Mouse (Mus musculus): ENCODE measurements around the gene 1700019D03Rik.

DNA sequence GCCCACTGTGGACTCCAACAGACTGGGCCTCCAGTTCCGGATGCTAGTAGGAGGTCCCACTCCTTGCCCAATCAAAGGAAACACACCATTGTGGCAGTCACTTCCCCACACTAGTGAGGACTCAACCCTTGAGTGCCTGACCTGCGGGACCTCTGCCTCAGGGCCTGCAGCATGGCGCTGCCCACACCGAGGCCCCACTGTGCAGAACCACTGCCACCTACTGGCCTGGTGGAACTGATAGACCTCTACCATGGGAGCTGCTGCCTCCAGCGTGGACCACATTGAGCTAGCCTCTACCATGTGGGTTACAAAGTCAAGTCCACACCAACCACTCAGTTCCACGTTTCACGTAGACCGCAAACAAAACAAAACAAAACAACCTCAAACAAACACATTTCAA lies 55.4 kb downstream of the 1700019D03Rik start:
- TF ChIP-seq CTCF (IDR thresholded peaks at IDR 0.05; ENCODE audit: low read depth, low read length): 0 out of 2 replicates have a peak, but pooled peaks have one; percentile 4
- TF ChIP-seq POLR2AphosphoS5 (IDR thresholded peaks at IDR 0.05; ENCODE audit: insufficient replicate concordance, low read depth, low read length): no peak
- TF ChIP-seq GATA2 (IDR thresholded peaks at IDR 0.05; ENCODE audit: borderline replicate concordance, low read depth, low read length): no peak
- TF ChIP-seq TAL1 (conservative IDR thresholded peaks at IDR 0.05; ENCODE audit: low read depth, low read length): no peak
- TF ChIP-seq GATA1 (IDR thresholded peaks at IDR 0.05; ENCODE audit: borderline replicate concordance, low read length): no peak

All from G1E (cell line).